Mouse (Mus musculus) yolk sac, embryonic 10.5 days (tissue): ENCODE data around the gene Gpr157.

Experiments used
- DNase-seq: peaks from one replicate; pipeline ENCODE4 v3.0.0-alpha.2; 2017; ENCODE audit warnings: low spot score

The Gpr157 gene

GRCm38 (mm10) chr4:150151045-150151444 is 63.9 kb downstream of the Gpr157 start:
- no peak for DNase-seq

GRCm38 (mm10) chr4:150152483-150152882 is 65.3 kb downstream of the Gpr157 start:
- peak; percentile 35 for DNase-seq

DNA sequence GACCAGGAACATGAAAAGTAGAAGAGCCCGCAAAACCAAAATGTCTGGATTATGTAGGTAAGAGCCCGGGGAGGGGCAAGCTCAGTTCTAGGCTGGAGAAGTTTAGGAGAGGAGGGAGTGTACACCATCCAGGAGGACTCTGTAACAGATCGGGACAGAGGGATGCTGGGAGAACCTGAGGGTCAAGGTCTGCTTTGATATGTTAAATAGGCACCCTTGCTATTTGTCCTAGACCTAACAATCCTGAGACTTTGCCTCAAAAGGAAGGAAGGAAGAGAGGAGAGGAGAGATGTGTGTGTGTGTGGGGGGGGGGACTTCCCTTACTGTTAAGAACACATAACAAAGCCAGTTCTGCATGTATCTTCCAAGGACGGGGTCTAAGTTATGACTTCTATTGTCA is 68.1 kb downstream of the Gpr157 start:
- no peak for DNase-seq
